Mouse (Mus musculus): ENCODE results near the gene Dhrs3.

- no peak for TF ChIP-seq CTCF (IDR thresholded peaks at IDR 0.05; ENCODE audit: borderline replicate concordance, control insufficient read depth, extremely low read depth, insufficient read depth, low read length, poor library complexity)
- no peak for TF ChIP-seq POLR2A (IDR thresholded peaks at IDR 0.05; ENCODE audit: control insufficient read depth, extremely low read depth, insufficient read depth, low read length, poor library complexity)
Observed at GRCm38 (mm10) chr4:144943273-144943672, 50.6 kb downstream of the Dhrs3 start.

All from thymus, adult 2 months (tissue).